Mouse (Mus musculus) C2C12 (cell line): ENCODE measurements around the gene Kcnd3. TPM values are rescaled to one million over a fixed set of nuclear protein-coding genes. Genes with fewer than 3 reads are reported as not detected.

Source experiments
- H3K27me3 ChIP-seq: one replicate; pipeline ENCODE4 v1.6.1; 2011; ENCODE audit not compliant: control insufficient read depth, insufficient read depth, insufficient read length
- H3K36me3 ChIP-seq: one replicate; pipeline ENCODE4 v1.6.1; 2011; ENCODE audit not compliant: control insufficient read depth, insufficient read depth
- H3K4me3 ChIP-seq: one replicate; pipeline ENCODE4 v1.5.1; 2011; ENCODE audit warnings: mild to moderate bottlenecking, control low read depth; ENCODE audit not compliant: poor library complexity, insufficient read depth, severe bottlenecking
- H3K79me2 ChIP-seq: one replicate; pipeline ENCODE4 v1.6.1; 2011; ENCODE audit not compliant: control insufficient read depth, insufficient read depth
- H3K79me3 ChIP-seq: one replicate; pipeline ENCODE4 v1.6.1; 2011; ENCODE audit warnings: low read depth, control low read depth
- H3ac ChIP-seq: one replicate; pipeline ENCODE3; 2011; ENCODE audit warnings: low read depth; ENCODE audit not compliant: control insufficient read depth, insufficient read length
- CEBPB ChIP-seq: IDR thresholded peaks from one replicate; pipeline ENCODE4 v1.6.1; 2011; ENCODE audit warnings: low read depth, mild to moderate bottlenecking, control low read depth, moderate library complexity
- CTCF ChIP-seq: IDR thresholded peaks from one replicate; pipeline ENCODE4 v1.5.1; 2011; ENCODE audit not compliant: control insufficient read depth, insufficient read depth, insufficient read length
- FOSL1 ChIP-seq: IDR thresholded peaks from one replicate; pipeline ENCODE4 v1.8.0; 2011; ENCODE audit warnings: mild to moderate bottlenecking, low read length; ENCODE audit not compliant: poor library complexity, insufficient read depth, severe bottlenecking
- MAX ChIP-seq: IDR thresholded peaks from one replicate; pipeline ENCODE4 v1.6.1; 2011; ENCODE audit warnings: mild to moderate bottlenecking, control low read depth
- MYOD1 ChIP-seq: IDR thresholded peaks from one replicate; pipeline ENCODE4 v1.6.1; 2011; ENCODE audit warnings: low read depth; ENCODE audit not compliant: control insufficient read depth, insufficient read length
- MYOG ChIP-seq: IDR thresholded peaks from one replicate; pipeline ENCODE4 v1.6.1; 2011; ENCODE audit not compliant: control insufficient read depth, insufficient read length; ENCODE audit errors: extremely low read depth
- USF1 ChIP-seq: IDR thresholded peaks from one replicate; pipeline ENCODE4 v1.6.1; 2011; ENCODE audit warnings: low read depth, mild to moderate bottlenecking, control low read depth, moderate library complexity
- polyA plus RNA-seq: library from polyadenylated mRNA; unstranded; fragments of >200 nt; fragmentation: generic; extraction: Trizol; gene quantifications from one replicate; pipeline ENCODE4 v1.2.1, GENCODE M21; 2012; ENCODE audit warnings: missing spikeins

Kcnd3 gene
- polyA plus RNA-seq, 1 experiment: 0.01 TPM

DNA sequence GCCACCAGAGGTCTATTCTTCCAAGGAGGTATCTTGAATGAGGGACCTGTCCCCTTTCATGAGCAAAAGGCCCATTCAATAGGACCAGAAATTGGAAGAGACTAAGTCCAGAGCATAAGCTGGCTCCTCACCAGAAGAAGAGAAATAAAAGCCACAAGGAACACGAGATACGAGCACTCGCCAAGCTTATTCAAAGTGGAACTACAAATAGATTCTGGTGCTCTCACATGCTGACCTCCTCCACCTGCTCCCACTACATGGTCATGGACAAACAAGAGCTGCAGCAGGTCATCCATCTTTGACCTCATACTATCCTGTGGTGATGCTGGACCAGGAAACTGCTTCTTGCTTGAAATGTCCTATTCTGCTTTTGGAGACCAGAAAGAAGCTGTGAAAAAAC is 180.9 kb downstream of the Kcnd3 start:
- TF ChIP-seq MYOG (no peak), FOSL1 (no peak), CTCF (no peak), USF1 (no peak), MYOD1 (no peak), CEBPB (no peak), MAX (no peak)
- Histone ChIP-seq H3K79me2 (no peaks in the 10 kb centered on the region), H3K36me3 (no peaks in the 10 kb centered on the region), H3K4me3 (no peak overlapping the region), H3ac (no peak overlapping the region), H3K27me3 (no peaks in the 10 kb centered on the region), H3K79me3 (no peaks in the 10 kb centered on the region)

DNA sequence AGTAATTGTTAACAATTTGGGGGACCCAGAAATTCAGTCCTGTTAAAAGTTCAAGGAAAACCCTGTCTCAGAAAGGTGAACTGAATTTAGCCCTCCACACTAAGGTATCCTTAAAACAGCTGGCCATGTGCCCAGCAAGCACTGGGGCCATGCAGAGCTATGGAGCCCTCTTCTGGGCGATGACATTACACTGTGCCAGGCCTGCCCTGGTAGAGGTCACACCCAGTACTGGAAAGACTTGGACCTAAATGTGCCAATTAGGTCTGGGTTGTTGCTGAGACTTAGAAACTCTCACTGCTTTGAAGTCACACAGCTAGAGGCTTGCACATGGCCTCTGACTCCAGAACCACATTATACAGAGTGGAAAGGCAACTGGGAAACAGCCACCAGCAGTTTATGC is 190.1 kb downstream of the Kcnd3 start:
- Histone ChIP-seq H3K79me3 (no peaks in the 10 kb centered on the region), H3K27me3 (peaks cover 9% of the 10 kb centered on the region), H3K79me2 (no peaks in the 10 kb centered on the region), H3K4me3 (no peak overlapping the region), H3K36me3 (no peaks in the 10 kb centered on the region), H3ac (no peak overlapping the region)
- TF ChIP-seq MYOG (no peak), MYOD1 (no peak), USF1 (no peak), FOSL1 (no peak), CTCF (no peak), MAX (no peak), CEBPB (no peak)

DNA sequence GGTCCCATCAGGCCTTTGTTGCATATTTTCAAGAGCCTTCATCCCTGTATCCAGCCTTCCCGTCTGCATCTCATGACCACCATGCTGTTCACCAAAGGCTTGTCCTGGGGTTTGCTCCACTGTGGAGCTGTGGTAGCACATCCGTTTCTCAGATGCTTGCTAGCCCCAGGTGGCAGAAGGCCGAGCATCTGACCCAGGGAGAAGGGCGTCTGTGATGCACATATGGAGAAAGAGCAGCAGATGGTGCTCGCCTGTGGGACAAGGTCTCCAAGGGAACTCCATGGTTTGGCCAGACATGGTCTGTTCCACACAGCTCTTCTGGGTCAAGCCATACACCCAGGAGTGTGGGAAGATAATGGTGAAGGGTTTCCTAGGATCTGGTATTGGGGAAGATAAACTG is 191.4 kb downstream of the Kcnd3 start:
- H3ac ChIP-seq: no peak overlapping the region

DNA sequence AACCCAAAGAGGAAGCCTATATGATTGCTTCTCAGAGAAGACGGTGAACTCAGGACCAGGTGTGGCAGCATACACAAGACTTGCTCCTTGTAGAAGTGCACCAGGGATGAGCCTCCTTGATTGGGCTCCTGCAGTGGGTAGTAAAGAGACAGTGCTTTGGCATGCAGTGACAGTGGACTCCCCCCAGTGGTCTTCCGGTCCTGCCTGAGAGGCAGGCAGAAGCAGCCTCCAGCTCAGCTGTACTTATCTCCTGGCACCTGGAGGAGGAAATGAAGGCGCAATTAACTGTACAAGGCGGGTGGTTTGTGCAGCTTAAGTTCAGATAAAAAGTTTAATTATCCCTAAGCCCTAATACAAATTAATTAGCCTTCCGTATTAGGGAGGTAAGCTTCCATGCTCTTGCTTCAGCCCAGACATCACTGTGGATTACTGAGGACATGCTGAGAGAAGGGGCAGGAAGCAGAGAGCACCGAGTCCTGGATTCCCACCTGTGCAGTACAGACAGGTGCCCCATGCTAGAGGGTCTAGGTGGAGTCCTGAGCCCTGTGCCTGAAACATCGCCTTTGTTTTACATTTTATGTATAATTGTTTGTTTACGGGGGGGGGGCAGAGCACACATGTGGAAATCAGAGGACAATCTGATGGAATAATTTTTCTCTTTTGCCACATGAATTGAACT is 196.9 kb downstream of the Kcnd3 start:
- Histone ChIP-seq H3K79me3 (no peaks in the 10 kb centered on the region), H3K36me3 (no peaks in the 10 kb centered on the region), H3ac (no peak overlapping the region), H3K4me3 (no peak overlapping the region), H3K27me3 (peaks cover 14% of the 10 kb centered on the region), H3K79me2 (no peaks in the 10 kb centered on the region)
- TF ChIP-seq MYOG (no peak), USF1 (no peak), CEBPB (no peak), CTCF (no peak), MYOD1 (no peak), FOSL1 (no peak), MAX (no peak)

More for the DNA sequence above, 191.4 kb downstream of the Kcnd3 start:
- H3K27me3 ChIP-seq: peaks cover 9% of the 10 kb centered on the region
- no peaks in the 10 kb centered on the region for H3K79me2 ChIP-seq
- no peak overlapping the region for H3K4me3 ChIP-seq
- H3K36me3 ChIP-seq: no peaks in the 10 kb centered on the region
- TF ChIP-seq USF1 (no peak), CTCF (no peak), CEBPB (no peak), MAX (no peak), MYOG (no peak), FOSL1 (no peak), MYOD1 (no peak)
- H3K79me3 ChIP-seq: no peaks in the 10 kb centered on the region

DNA sequence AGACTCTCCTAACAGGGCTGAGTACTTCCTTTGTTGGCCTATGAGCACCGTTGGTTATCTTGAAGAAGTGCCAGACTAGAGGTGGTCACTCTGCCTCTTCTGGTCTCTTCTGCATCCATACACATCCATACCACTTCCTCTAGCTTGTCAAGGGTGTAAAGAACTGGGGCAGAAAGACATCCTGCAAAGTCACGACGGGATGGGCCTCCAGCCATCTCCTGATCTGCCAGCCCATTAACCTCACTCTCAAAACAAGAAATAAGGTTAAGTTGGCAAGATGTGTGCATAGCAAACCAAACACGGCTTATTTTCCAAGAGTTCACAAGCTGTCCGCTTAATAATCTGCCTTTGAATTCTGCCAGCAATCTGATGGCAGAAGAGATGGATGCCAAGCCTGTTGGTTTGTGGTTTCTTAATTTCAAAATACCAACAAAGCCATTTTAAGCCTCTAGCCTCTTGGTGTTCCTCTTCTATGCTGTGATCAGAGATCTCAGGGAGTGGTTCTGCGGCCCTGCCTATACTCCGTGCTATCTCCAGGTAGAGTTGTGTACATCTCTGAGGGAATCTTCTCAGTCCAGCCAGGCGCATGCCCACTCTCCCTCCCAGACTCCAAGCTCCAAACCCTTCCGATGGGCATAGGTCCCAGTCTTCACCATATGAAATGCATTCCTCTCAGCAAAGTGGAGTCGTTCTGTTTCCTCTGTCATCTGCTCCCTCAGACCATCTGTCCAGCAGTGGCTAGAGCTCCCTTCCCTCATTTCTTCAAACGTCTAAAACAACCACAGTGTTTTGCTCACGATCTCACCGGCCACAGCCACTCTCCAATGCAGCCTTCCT is 201.6 kb downstream of the Kcnd3 start:
- Histone ChIP-seq H3ac (no peak overlapping the region), H3K79me2 (no peaks in the 10 kb centered on the region), H3K36me3 (no peaks in the 10 kb centered on the region), H3K4me3 (no peak overlapping the region), H3K27me3 (peaks cover 23% of the 10 kb centered on the region), H3K79me3 (no peaks in the 10 kb centered on the region)
- TF ChIP-seq FOSL1 (no peak), CTCF (no peak), USF1 (no peak), MAX (no peak), CEBPB (no peak), MYOG (no peak), MYOD1 (no peak)
